7 mouse cellular contexts compared by ENCODE assay signal in the genomic region with DNA sequence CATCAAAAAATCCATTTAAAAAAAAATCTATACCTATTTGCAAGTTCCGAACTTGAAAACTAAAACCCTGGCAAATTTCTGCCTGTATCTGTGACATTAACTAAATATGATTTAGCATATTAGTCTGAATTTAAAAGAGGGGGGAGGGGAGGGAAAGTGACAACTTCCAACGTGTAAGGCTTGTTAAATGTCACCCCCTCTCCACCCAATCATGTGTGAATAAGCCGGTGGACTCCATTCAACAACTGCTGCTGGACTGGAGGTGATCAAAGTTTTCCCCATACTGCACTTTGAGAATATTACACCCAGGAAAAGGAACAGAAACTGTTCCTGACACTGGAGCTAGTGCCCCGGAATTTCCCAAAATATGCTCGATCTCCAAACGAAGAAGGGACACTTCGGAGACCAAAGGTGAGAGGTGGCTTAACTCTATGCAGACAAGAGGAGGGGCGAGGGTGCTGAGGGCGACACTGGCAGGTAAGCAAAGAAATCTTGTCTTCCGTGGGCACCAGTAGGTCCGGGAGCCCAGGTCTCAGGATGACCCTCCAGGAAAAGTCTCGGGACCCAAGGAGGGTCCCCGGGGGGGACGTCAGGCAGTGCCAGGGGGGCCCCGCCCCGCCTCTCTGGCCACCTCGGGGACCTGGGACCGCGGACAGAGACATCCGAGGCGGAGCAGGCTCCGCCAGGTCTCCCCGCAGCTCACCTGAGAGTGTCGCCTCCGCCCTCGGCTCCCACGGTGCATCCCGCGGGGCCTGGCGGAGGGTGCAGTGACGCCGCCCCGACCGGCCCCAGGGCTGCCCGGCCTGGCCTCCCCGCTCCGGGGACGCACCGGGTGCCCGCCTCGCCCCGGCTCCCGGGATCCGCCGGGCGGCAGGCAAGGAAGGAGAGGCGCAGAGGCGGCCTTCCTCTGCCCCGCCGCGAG. TPM values are rescaled to one million over a fixed set of nuclear protein-coding genes. Genes with fewer than 3 reads are reported as not detected.
A peak's percentile ranks its signal among the peaks of the same experiment; 100 is the strongest.
DNase-seq lines count a peak whose midpoint lies in the region; ATAC-seq and TF ChIP-seq lines count a peak whose summit lies in the region.

No protein-coding gene starts in this region.

- peak overlapping the region; percentile 80 for H3K4me2 ChIP-seq in hindbrain, embryonic 14.5 days (replicated peaks)
- peak overlapping the region; percentile 83 for H3K4me2 ChIP-seq in stomach, postnatal 0 days (replicated peaks; ENCODE audit: low read depth)

- peak overlapping the region; percentile 98 for H3K4me3 ChIP-seq in G1E (ENCODE audit: low read depth, low read length)
- H3K4me3 ChIP-seq in hindbrain, embryonic 14.5 days (replicated peaks; ENCODE audit: low read length): peak overlapping the region; percentile 97
- peak overlapping the region; percentile 99 for H3K4me3 ChIP-seq in stomach, postnatal 0 days (ENCODE audit: low read depth, low read length)

- H3K4me1 ChIP-seq in G1E (ENCODE audit: insufficient read depth, low read depth, low read length): peaks cover 28% of the 10 kb centered on the region
- H3K4me1 ChIP-seq in hindbrain, embryonic 14.5 days (replicated peaks; ENCODE audit: control insufficient read depth, insufficient read depth, low read length): peaks cover 19% of the 10 kb centered on the region
- no peaks in the 10 kb centered on the region for H3K4me1 ChIP-seq in stomach, postnatal 0 days (replicated peaks; ENCODE audit: control insufficient read depth, insufficient read depth)

- no peaks in the 10 kb centered on the region for H3K27me3 ChIP-seq in G1E (ENCODE audit: insufficient read depth, low read length)
- no peaks in the 10 kb centered on the region for H3K27me3 ChIP-seq in hindbrain, embryonic 14.5 days (ENCODE audit: control insufficient read depth, insufficient read depth, low read length)
- no peaks in the 10 kb centered on the region for H3K27me3 ChIP-seq in stomach, postnatal 0 days (ENCODE audit: control insufficient read depth, insufficient read depth, low read length)

- peaks cover 17% of the 10 kb centered on the region for H3K36me3 ChIP-seq in G1E (replicated peaks)
- no peaks in the 10 kb centered on the region for H3K36me3 ChIP-seq in hindbrain, embryonic 14.5 days (replicated peaks; ENCODE audit: control insufficient read depth, insufficient read depth)
- H3K36me3 ChIP-seq in stomach, postnatal 0 days (ENCODE audit: control insufficient read depth, insufficient read depth, low read length): no peaks in the 10 kb centered on the region

- peak overlapping the region; percentile 99 for H3K9ac ChIP-seq in hindbrain, embryonic 14.5 days
- peak overlapping the region; percentile 99 for H3K9ac ChIP-seq in stomach, postnatal 0 days (ENCODE audit: low read length)

- TF ChIP-seq CTCF in G1E (IDR thresholded peaks at IDR 0.05; ENCODE audit: low read depth, low read length): no peak
- TF ChIP-seq CTCF in stomach, postnatal 0 days (IDR thresholded peaks at IDR 0.05; ENCODE audit: low read depth): no peak

- H3K27ac ChIP-seq in hindbrain, embryonic 14.5 days: peak overlapping the region; percentile 99
- peak overlapping the region; percentile 97 for H3K27ac ChIP-seq in stomach, postnatal 0 days (replicated peaks)

- 2% methylated on average over 37 of the region's 51 CpGs for WGBS in hindbrain, embryonic 14.5 days
- 2% methylated on average over 32 of the region's 51 CpGs for WGBS in stomach, postnatal 0 days

- no peak for TF ChIP-seq EP300 in stomach, postnatal 0 days (optimal IDR thresholded peaks at IDR 0.05)

- H3K9me3 ChIP-seq in G1E (replicated peaks): peaks cover 2% of the 10 kb centered on the region; the same call in 1 of the 2 replicates
- H3K9me3 ChIP-seq in hindbrain, embryonic 14.5 days (ENCODE audit: control insufficient read depth, low read length): no peaks in the 10 kb centered on the region
- no peaks in the 10 kb centered on the region for H3K9me3 ChIP-seq in stomach, postnatal 0 days (ENCODE audit: control insufficient read depth, low read length)

- ATAC-seq in G1E (ENCODE audit: extremely low read depth, insufficient number of reproducible peaks, low FRiP score, poor library complexity, severe bottlenecking): no peak
- ATAC-seq in hindbrain, embryonic 14.5 days (ENCODE audit: low FRiP score): no peak; the same call in 1 of the 2 replicates
- peak; percentile 63 for ATAC-seq in stomach, postnatal 0 days (ENCODE audit: low FRiP score, low TSS enrichment)

- DNase-seq in kidney, postnatal 10 days: peak; percentile 65
- DNase-seq in kidney, adult 18-20 months: no peak
- DNase-seq in G1E (ENCODE audit: low spot score): peak; percentile 48
- peak; percentile 31 for DNase-seq in c-Kit-negative CD71-positive TER-119-positive erythroid progenitor cells, embryonic 14.5 days (ENCODE audit: low read depth, low spot score)
- DNase-seq in hindbrain, embryonic 14.5 days (ENCODE audit: low spot score): no peak
- DNase-seq in lung, postnatal 10 days: peak; percentile 46
- DNase-seq in stomach, postnatal 0 days (ENCODE audit: low spot score): no peak

RNA-seq across cellular contexts. Expression of a gene that starts 0.6 kb away (rescaled TPM):
- 82.8 and 98.2 TPM in 2 replicates for total RNA-seq in G1E (2014; fragmentation: Nextera tagmentation)
- 35.5 and 41.6 TPM in 2 replicates for total RNA-seq in G1E (2017)
- 2.3 and 3.3 TPM in 2 replicates for polyA plus RNA-seq in G1E (2012)
- polyA plus RNA-seq in hindbrain, embryonic 14.5 days (2014; fragmentation: Nextera tagmentation; extraction: Ambion mirVana): 15.1 and 15.4 TPM in 2 replicates
- 7.1 and 9.0 TPM in 2 replicates for polyA plus RNA-seq in stomach, postnatal 0 days (2015; fragmentation: Nextera tagmentation; extraction: Ambion mirVana)

Comparison
In these comparisons a context has a peak if more than half of its experiments do, and no peak if none do; other contexts are left out.
1. DNase-seq: peak in kidney, postnatal 10 days (single experiment), G1E (single experiment), c-Kit-negative CD71-positive TER-119-positive erythroid progenitor cells, embryonic 14.5 days (single experiment) and lung, postnatal 10 days (single experiment); none in kidney, adult 18-20 months (single experiment), hindbrain, embryonic 14.5 days (single experiment) and stomach, postnatal 0 days (single experiment).
2. Peak in every context shown above with its lines, with median percentiles within 50 percentile points of each other: H3K4me3 ChIP-seq.